Mouse (Mus musculus) kidney, adult 2 months (tissue): Measurements from ENCODE around the gene Snrpc. TPM values are rescaled to one million over a fixed set of nuclear protein-coding genes. Genes with fewer than 3 reads are reported as not detected.

Experiments
- DNase-seq: peaks from one replicate; pipeline ENCODE4 v3.0.0; 2021
- H3K27ac ChIP-seq: fragments of 200-500 bp; 2 replicates; pipeline ENCODE4 v1.5.1; 2012; ENCODE audit warnings: low read depth, low read length, control low read depth, inconsistent platforms; ENCODE audit not compliant: insufficient read depth
- H3K27me3 ChIP-seq: fragments of 200-500 bp; replicated peaks from 2 replicates; pipeline ENCODE4 v1.6.1; 2012; ENCODE audit warnings: mild to moderate bottlenecking, moderate library complexity, low read length, inconsistent platforms; ENCODE audit not compliant: control insufficient read depth, insufficient read depth
- H3K36me3 ChIP-seq: fragments of 200-500 bp; 2 replicates; pipeline ENCODE4 v1.6.1; 2012; ENCODE audit warnings: mild to moderate bottlenecking, moderate library complexity, low read length, inconsistent platforms; ENCODE audit not compliant: control insufficient read depth, insufficient read depth
- H3K4me1 ChIP-seq: fragments of 200-500 bp; 2 replicates; pipeline ENCODE4 v1.6.1; 2011; ENCODE audit warnings: low read length; ENCODE audit not compliant: control insufficient read depth, insufficient read depth
- H3K4me3 ChIP-seq: fragments of 200-500 bp; 2 replicates; pipeline ENCODE4 v1.5.1; 2011; ENCODE audit warnings: mild to moderate bottlenecking, low read depth, low read length, control low read depth; ENCODE audit not compliant: insufficient read depth
- CTCF ChIP-seq: fragments of 200-500 bp; conservative IDR thresholded peaks from 2 replicates; pipeline ENCODE4 v1.5.1; 2011; ENCODE audit warnings: low read depth, mild to moderate bottlenecking, control low read depth, low read length, moderate library complexity, mixed read lengths; ENCODE audit not compliant: insufficient read depth, insufficient read length
- POLR2A ChIP-seq: fragments of 200-500 bp; IDR thresholded peaks from one replicate; pipeline ENCODE4 v1.6.1; 2011; ENCODE audit warnings: low read depth, low read length, control low read depth
- WGBS: fragments of 180-500 bp; shearing (Covaris S2); methylation state at CpG from one replicate; pipeline ENCODE4 v1.1.7; 2018; 5-methylcytosine and 5-hydroxymethylcytosine counted together
- polyA plus RNA-seq: library from polyadenylated mRNA; depleted of rRNA; stranded (reverse); fragments of >200 nt; gene quantifications from 2 replicates; pipeline ENCODE4 v1.2.3, GENCODE M21; 2012

The Snrpc gene
- polyA plus RNA-seq, 1 experiment = 55.8 TPM

GRCm38 (mm10) chr17:27825539-27825938, 12.4 kb upstream of the Snrpc start:
- H3K4me3 ChIP-seq = no peak overlapping the region
- peaks cover 7% of the 10 kb centered on the region; the same call in 1 of the 2 replicates for H3K4me1 ChIP-seq
- no peak overlapping the region for H3K27ac ChIP-seq

GRCm38 (mm10) chr17:27825984-27826905, 11.7 kb upstream of the Snrpc start:
- no peaks in the 10 kb centered on the region for H3K36me3 ChIP-seq
- H3K4me1 ChIP-seq = peaks cover 4% of the 10 kb centered on the region; the same call in 1 of the 2 replicates
- peak overlapping the region; percentile 31 for H3K4me3 ChIP-seq
- H3K27me3 ChIP-seq = no peaks in the 10 kb centered on the region
- TF ChIP-seq POLR2A (no peak), CTCF (no peak)
- 4% methylated on average over 22 of the region's 22 CpGs for WGBS
- H3K27ac ChIP-seq = peak overlapping the region; percentile 58; the same call in 1 of the 2 replicates
- peak; percentile 80 for DNase-seq

More at GRCm38 (mm10) chr17:27825539-27825938, 12.4 kb upstream of the Snrpc start:
- TF ChIP-seq CTCF (no peak), POLR2A (no peak)
- H3K27me3 ChIP-seq = no peaks in the 10 kb centered on the region
- WGBS = 48% methylated on average over 3 of the region's 3 CpGs
- no peak for DNase-seq
- no peaks in the 10 kb centered on the region for H3K36me3 ChIP-seq

GRCm38 (mm10) chr17:27826908-27827383, 11.0 kb upstream of the Snrpc start:
- WGBS = 4% methylated on average over 8 of the region's 9 CpGs
- peak overlapping the region; percentile 21; the same call in 1 of the 2 replicates for H3K4me3 ChIP-seq
- no peak overlapping the region; the same call in 1 of the 2 replicates for H3K27ac ChIP-seq
- H3K27me3 ChIP-seq = no peaks in the 10 kb centered on the region
- H3K4me1 ChIP-seq = 0 out of 2 replicates have a peak, but pooled peaks cover 3% of the 10 kb centered on the region
- peak; percentile 43 for DNase-seq
- no peaks in the 10 kb centered on the region for H3K36me3 ChIP-seq
- TF ChIP-seq POLR2A (no peak), CTCF (no peak)

GRCm38 (mm10) chr17:27827511-27827910, 10.4 kb upstream of the Snrpc start:
- H3K27ac ChIP-seq = no peak overlapping the region
- no peak for TF ChIP-seq POLR2A
- no peak for TF ChIP-seq CTCF
- WGBS = 34% methylated on average over 6 of the region's 6 CpGs
- H3K36me3 ChIP-seq = no peaks in the 10 kb centered on the region
- H3K4me3 ChIP-seq = no peak overlapping the region
- H3K27me3 ChIP-seq = no peaks in the 10 kb centered on the region
- H3K4me1 ChIP-seq = 0 out of 2 replicates have a peak, but pooled peaks cover 3% of the 10 kb centered on the region
- no peak for DNase-seq

GRCm38 (mm10) chr17:27830411-27830810, 7.5 kb upstream of the Snrpc start:
- no peak overlapping the region for H3K4me3 ChIP-seq
- H3K36me3 ChIP-seq = no peaks in the 10 kb centered on the region
- no peak overlapping the region for H3K27ac ChIP-seq
- H3K27me3 ChIP-seq = no peaks in the 10 kb centered on the region
- TF ChIP-seq CTCF (peak; percentile 37), POLR2A (no peak)
- no peak for DNase-seq
- H3K4me1 ChIP-seq = 0 out of 2 replicates have a peak, but pooled peaks cover 3% of the 10 kb centered on the region
- WGBS = 62% methylated on average over 7 of the region's 7 CpGs

GRCm38 (mm10) chr17:27839469-27840252, 1.7 kb downstream of the Snrpc start:
- WGBS = 1% methylated on average over 35 of the region's 35 CpGs
- Histone ChIP-seq H3K4me1 (no peaks in the 10 kb centered on the region), H3K27me3 (no peaks in the 10 kb centered on the region), H3K27ac (peak overlapping the region; percentile 82), H3K36me3 (peaks cover 1% of the 10 kb centered on the region; the same call in 1 of the 2 replicates), H3K4me3 (peak overlapping the region; percentile 100)
- peak; percentile 99 for DNase-seq
- peak; percentile 46 for TF ChIP-seq POLR2A
- TF ChIP-seq CTCF = no peak
